Mouse (Mus musculus): ENCODE results near the gene Serinc5. TPM values are rescaled to one million over a fixed set of nuclear protein-coding genes. Genes with fewer than 3 reads are reported as not detected.

Serinc5 gene
- polyA plus RNA-seq, 1 experiment from 2014 or later, result 20.0 TPM

DNA sequence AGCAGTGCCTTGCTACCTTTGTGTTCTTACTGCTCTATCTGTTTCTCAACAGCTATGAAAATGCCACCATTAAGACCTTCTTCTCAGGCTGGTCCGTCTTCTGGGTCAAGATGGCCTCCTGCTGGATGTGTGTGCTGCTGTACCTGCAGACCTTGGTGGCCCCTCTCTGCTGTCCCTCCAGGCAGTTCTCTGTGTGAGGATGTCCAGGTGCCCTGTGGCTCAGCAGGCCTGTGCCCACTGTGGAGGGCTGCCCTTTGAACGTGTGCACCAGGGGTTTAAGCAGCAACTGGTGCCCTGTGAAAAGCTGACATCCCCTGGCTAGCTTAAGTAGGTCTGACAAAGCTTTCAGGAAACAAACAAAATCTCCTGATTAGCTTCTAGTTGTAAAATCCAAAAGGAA, 97.0 kb downstream of the Serinc5 start:
- no peak overlapping the region for H3K27ac ChIP-seq (replicated peaks)
- no peaks in the 10 kb centered on the region for H3K27me3 ChIP-seq
- 69% methylated on average over 2 of the region's 2 CpGs for WGBS
- no peak overlapping the region for H3K4me2 ChIP-seq (replicated peaks)
- no peak for ATAC-seq (ENCODE audit: insufficient number of reproducible peaks, low FRiP score, low TSS enrichment, low read depth)
- H3K9me3 ChIP-seq (replicated peaks), result no peaks in the 10 kb centered on the region
- H3K9ac ChIP-seq, result no peak overlapping the region
- H3K36me3 ChIP-seq, result peaks cover 19% of the 10 kb centered on the region
- no peaks in the 10 kb centered on the region for H3K4me1 ChIP-seq
- H3K4me3 ChIP-seq (replicated peaks), result no peak overlapping the region

DNA sequence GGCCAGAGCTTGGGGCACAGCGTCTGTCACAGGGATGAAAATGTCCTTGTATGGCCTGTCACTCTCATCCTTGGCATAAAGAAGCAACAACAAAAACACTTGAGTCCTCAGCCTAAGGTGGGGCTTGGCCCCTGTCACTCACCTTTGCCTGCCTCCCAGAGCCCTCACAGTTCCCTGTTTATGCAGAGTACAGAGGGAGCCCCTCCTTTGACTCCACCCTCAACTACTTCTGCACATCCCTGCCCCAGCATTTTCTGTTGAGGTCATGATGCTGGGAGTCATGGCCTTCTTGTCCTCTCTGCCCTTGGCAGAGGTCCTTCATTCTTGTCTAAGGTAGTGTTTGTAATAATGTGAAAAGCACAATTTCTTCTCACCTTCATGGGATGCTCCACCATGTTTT, 97.6 kb downstream of the Serinc5 start:
- H3K9me3 ChIP-seq (replicated peaks), result no peaks in the 10 kb centered on the region
- no peak for ATAC-seq (ENCODE audit: insufficient number of reproducible peaks, low FRiP score, low TSS enrichment, low read depth)
- H3K4me2 ChIP-seq (replicated peaks), result no peak overlapping the region
- WGBS, result 59% methylated on average over 1 of the region's 1 CpGs
- H3K4me1 ChIP-seq, result no peaks in the 10 kb centered on the region
- H3K36me3 ChIP-seq, result peaks cover 19% of the 10 kb centered on the region
- no peaks in the 10 kb centered on the region for H3K27me3 ChIP-seq
- H3K4me3 ChIP-seq (replicated peaks), result no peak overlapping the region
- no peak overlapping the region for H3K9ac ChIP-seq
- no peak overlapping the region for H3K27ac ChIP-seq (replicated peaks)

DNA sequence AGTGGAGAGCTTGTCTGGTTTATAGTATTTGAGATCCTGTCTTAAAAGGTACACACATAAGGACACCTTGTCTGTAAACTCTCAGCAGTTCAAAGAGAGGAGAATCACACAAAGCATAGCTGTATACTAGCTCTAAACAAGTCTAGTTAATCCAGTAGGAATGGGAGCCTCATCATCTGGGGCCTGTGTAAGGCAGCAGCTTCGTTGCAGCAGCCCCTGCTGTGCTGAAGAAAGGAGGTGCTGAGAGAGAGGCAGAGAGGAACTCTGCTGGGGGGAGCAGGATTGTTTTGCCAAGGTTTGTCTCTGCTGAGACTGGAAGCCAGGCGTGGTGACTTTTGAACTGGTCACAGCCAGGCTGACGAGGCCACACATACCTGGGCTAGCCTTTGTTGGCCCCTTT, 98.6 kb downstream of the Serinc5 start:
- no peak for ATAC-seq (ENCODE audit: insufficient number of reproducible peaks, low FRiP score, low TSS enrichment, low read depth)
- no peaks in the 10 kb centered on the region for H3K9me3 ChIP-seq (replicated peaks)
- no peak overlapping the region for H3K4me2 ChIP-seq (replicated peaks)
- no peak overlapping the region for H3K27ac ChIP-seq (replicated peaks)
- no peaks in the 10 kb centered on the region for H3K27me3 ChIP-seq
- peaks cover 19% of the 10 kb centered on the region for H3K36me3 ChIP-seq
- no peaks in the 10 kb centered on the region for H3K4me1 ChIP-seq
- 49% methylated on average over 3 of the region's 3 CpGs for WGBS
- H3K9ac ChIP-seq, result no peak overlapping the region
- no peak overlapping the region for H3K4me3 ChIP-seq (replicated peaks)

DNA sequence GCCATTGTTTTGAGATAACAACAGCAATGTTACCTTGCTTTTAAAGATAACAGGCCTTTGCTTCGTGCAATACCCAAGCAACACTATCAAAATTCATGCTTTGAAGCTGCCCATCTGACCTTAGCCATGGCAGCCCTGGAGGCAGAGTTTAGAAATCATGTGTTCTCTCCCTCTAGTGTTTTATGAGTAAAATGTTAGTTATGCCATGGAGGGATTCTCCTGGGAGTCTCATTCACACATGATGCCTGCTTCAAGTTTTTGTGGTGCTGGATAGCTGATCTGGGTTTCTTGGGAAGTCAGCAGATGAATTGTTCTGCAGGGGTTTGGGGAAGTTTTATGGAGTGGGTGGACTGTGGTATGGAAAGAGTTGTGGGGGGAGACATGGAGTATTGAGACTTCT, 99.5 kb downstream of the Serinc5 start:
- 65% methylated on average over 1 of the region's 1 CpGs for WGBS
- no peak for ATAC-seq (ENCODE audit: insufficient number of reproducible peaks, low FRiP score, low TSS enrichment, low read depth)
- no peaks in the 10 kb centered on the region for H3K27me3 ChIP-seq
- H3K4me3 ChIP-seq (replicated peaks), result no peak overlapping the region
- no peak overlapping the region for H3K9ac ChIP-seq
- H3K27ac ChIP-seq (replicated peaks), result no peak overlapping the region
- H3K4me2 ChIP-seq (replicated peaks), result no peak overlapping the region
- H3K36me3 ChIP-seq, result peaks cover 19% of the 10 kb centered on the region
- no peaks in the 10 kb centered on the region for H3K4me1 ChIP-seq
- H3K9me3 ChIP-seq (replicated peaks), result no peaks in the 10 kb centered on the region

DNA sequence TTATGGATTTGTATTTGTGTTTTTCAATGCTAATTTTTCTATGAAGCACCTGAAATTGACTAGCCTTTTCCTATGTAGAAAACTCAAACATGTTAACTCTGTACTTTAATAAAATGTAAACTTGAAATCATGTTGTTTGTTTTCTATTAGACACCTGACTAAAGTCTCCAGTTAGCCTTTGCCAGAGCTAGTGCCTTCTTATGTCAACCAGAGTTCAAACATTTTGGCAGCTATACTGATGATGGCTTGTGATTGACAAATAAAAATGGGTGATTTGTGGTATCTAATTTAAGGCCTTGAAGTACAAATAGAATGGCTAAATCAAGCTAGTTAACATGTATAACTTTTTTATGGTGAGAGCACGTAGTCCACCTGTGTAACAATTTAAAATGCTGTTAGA, 100.9 kb downstream of the Serinc5 start:
- ATAC-seq (ENCODE audit: insufficient number of reproducible peaks, low FRiP score, low TSS enrichment, low read depth), result no peak
- WGBS, result 96% methylated on average over 1 of the region's 1 CpGs
- H3K27me3 ChIP-seq, result no peaks in the 10 kb centered on the region
- H3K9me3 ChIP-seq (replicated peaks), result no peaks in the 10 kb centered on the region
- peaks cover 8% of the 10 kb centered on the region for H3K36me3 ChIP-seq
- H3K4me3 ChIP-seq (replicated peaks), result no peak overlapping the region
- H3K27ac ChIP-seq (replicated peaks), result no peak overlapping the region
- no peak overlapping the region for H3K4me2 ChIP-seq (replicated peaks)
- no peak overlapping the region for H3K9ac ChIP-seq
- H3K4me1 ChIP-seq, result no peaks in the 10 kb centered on the region

DNA sequence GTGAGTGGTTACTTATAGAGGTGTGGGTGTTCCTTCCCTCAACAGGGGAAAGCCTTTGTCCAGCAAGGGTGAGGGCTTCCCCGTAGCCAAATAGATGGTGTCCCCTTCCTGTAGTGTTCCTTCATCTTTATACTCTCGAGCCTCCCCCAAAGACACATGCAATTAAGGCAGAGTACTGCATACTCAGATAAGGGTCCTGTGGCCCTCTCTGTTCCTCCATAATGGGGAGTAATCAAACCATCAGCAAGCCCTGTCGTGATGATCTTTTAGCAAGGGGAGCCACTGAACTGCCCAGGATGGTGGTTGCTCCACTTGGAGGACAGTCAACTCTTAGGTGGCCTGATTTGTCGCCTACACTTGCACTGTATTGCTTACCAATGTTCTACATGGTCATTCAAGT, 101.7 kb downstream of the Serinc5 start:
- peaks cover 8% of the 10 kb centered on the region for H3K36me3 ChIP-seq
- H3K4me2 ChIP-seq (replicated peaks), result no peak overlapping the region
- no peaks in the 10 kb centered on the region for H3K4me1 ChIP-seq
- no peak for ATAC-seq (ENCODE audit: insufficient number of reproducible peaks, low FRiP score, low TSS enrichment, low read depth)
- no peaks in the 10 kb centered on the region for H3K27me3 ChIP-seq
- no peaks in the 10 kb centered on the region for H3K9me3 ChIP-seq (replicated peaks)
- H3K9ac ChIP-seq, result no peak overlapping the region
- no peak overlapping the region for H3K4me3 ChIP-seq (replicated peaks)
- WGBS, result 85% methylated on average over 4 of the region's 4 CpGs
- H3K27ac ChIP-seq (replicated peaks), result no peak overlapping the region

DNA sequence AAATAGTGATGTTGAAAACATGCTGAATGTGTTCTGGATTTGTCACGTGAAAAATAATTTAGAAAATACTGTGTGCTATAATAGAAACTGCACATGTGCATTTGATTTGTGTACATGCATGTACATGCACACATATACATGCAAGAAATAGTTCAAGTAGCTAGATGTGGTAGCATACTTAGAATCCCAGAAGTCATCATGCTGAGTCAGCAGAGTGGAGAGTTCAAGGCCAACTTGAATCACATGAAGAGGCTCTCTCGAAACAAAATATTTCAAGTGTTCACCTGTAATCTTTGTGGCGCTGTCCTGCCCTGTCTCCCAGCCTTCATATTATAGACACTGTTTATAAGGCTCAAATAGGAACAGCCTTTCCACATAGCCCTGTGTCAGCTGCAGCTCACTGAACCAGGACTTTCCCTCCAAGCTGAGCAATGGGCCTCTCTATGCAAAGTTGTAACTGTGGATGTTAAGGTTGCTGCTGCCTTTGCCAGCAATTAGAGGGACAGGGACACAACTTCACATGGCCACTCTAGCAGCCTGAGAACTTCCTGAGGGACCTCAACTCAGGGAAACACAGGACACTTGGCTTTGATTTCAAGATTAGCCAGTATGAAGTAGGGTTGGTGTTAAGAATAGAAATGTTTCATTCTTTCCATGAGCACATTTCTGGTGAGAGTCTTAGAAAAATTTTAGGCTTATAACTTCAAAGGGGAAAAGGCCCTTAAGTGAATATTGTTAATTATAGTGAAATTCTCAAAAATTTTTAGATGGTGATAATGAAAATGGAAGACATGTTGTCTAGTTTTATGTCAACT, 107.2 kb downstream of the Serinc5 start:
- H3K27me3 ChIP-seq, result no peaks in the 10 kb centered on the region
- no peak for ATAC-seq (ENCODE audit: insufficient number of reproducible peaks, low FRiP score, low TSS enrichment, low read depth)
- no peak overlapping the region for H3K27ac ChIP-seq (replicated peaks)
- no peak overlapping the region for H3K9ac ChIP-seq
- H3K36me3 ChIP-seq, result no peaks in the 10 kb centered on the region
- H3K4me1 ChIP-seq, result peaks cover 4% of the 10 kb centered on the region; the same call in 1 of the 2 replicates
- no peak overlapping the region for H3K4me2 ChIP-seq (replicated peaks)
- 89% methylated on average over 3 of the region's 3 CpGs for WGBS
- H3K9me3 ChIP-seq (replicated peaks), result no peaks in the 10 kb centered on the region
- H3K4me3 ChIP-seq (replicated peaks), result no peak overlapping the region

DNA sequence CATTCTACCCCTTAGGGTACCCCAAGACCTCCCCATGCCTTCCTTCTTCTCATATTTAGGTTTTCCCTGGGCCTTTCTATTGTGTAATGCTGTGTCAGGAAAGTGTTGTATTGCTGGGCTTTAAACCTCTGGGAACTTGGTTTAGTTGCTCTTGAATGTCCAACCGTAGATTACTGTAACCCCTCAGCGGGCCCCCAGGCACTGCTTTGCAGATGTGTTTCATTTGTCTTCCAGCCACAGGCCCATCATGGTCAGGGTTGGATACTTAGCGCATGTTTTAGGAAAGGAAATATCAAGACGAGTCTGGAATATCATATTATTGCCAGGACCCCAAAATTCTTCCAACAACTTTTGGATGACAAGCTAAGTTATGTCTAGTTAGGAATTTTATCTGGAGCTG, 110.1 kb downstream of the Serinc5 start:
- no peak for ATAC-seq (ENCODE audit: insufficient number of reproducible peaks, low FRiP score, low TSS enrichment, low read depth)
- 46% methylated on average over 4 of the region's 4 CpGs for WGBS
- H3K36me3 ChIP-seq, result no peaks in the 10 kb centered on the region

DNA sequence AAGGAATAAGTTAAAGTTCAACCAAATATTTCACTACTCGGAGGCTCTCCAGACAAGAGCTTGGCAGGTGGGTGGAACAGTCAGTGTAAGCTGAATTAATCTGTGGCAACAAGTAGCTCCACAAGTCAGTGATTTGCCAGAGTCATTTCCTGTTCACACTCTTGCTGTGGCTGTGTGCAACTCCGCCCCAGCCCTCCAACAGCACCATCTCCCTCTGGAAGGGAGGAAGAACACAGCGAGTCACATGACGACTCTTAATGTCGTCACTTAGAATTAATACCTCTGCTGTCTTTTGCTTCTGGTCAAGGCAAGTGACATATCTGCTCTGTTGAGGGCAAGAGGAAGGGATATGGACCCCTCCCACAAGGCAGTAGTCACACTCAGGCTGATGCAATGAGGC, 111.5 kb downstream of the Serinc5 start:
- no peak overlapping the region for H3K4me3 ChIP-seq (replicated peaks)
- no peak overlapping the region for H3K4me2 ChIP-seq (replicated peaks)
- no peak overlapping the region for H3K27ac ChIP-seq (replicated peaks)
- ATAC-seq (ENCODE audit: insufficient number of reproducible peaks, low FRiP score, low TSS enrichment, low read depth), result no peak
- 75% methylated on average over 5 of the region's 5 CpGs for WGBS
- no peaks in the 10 kb centered on the region for H3K9me3 ChIP-seq (replicated peaks)
- no peaks in the 10 kb centered on the region for H3K36me3 ChIP-seq
- peaks cover 4% of the 10 kb centered on the region; the same call in 1 of the 2 replicates for H3K4me1 ChIP-seq
- H3K9ac ChIP-seq, result no peak overlapping the region
- H3K27me3 ChIP-seq, result no peaks in the 10 kb centered on the region

More for the DNA sequence above, 110.1 kb downstream of the Serinc5 start:
- H3K9ac ChIP-seq, result no peak overlapping the region
- H3K9me3 ChIP-seq (replicated peaks), result no peaks in the 10 kb centered on the region
- no peak overlapping the region for H3K4me2 ChIP-seq (replicated peaks)
- peak overlapping the region; percentile 6; the same call in 1 of the 2 replicates for H3K27ac ChIP-seq (replicated peaks)
- H3K4me1 ChIP-seq, result peaks cover 4% of the 10 kb centered on the region; the same call in 1 of the 2 replicates
- H3K27me3 ChIP-seq, result no peaks in the 10 kb centered on the region
- H3K4me3 ChIP-seq (replicated peaks), result no peak overlapping the region

DNA sequence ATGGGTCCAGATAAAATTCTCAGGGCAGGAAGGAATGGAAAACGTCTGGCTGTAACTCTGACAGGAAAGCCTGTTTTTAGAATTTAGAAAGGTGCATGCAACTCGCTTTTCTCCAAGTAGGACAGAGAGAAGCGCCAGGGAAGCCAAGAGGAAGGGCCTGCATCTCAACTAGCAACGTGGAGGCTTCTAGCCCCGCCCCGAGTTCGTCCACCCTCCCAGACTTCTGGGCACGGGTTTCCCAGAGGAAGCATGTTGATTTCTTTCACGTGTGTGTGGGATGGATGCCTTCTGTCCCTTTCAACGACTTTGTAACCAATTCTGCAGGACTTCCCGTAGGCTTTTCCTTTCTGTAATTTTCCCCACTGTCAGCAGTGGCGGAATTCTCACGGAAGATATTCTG, 118.9 kb downstream of the Serinc5 start:
- Histone ChIP-seq H3K4me2 (replicated peaks) (no peak overlapping the region), H3K27ac (replicated peaks) (no peak overlapping the region), H3K27me3 (no peaks in the 10 kb centered on the region), H3K9me3 (replicated peaks) (no peaks in the 10 kb centered on the region), H3K36me3 (no peaks in the 10 kb centered on the region), H3K4me1 (peaks cover 16% of the 10 kb centered on the region; the same call in 1 of the 2 replicates), H3K9ac (no peak overlapping the region), H3K4me3 (replicated peaks) (no peak overlapping the region)
- WGBS, result 40% methylated on average over 13 of the region's 13 CpGs
- ATAC-seq (ENCODE audit: insufficient number of reproducible peaks, low FRiP score, low TSS enrichment, low read depth), result no peak

DNA sequence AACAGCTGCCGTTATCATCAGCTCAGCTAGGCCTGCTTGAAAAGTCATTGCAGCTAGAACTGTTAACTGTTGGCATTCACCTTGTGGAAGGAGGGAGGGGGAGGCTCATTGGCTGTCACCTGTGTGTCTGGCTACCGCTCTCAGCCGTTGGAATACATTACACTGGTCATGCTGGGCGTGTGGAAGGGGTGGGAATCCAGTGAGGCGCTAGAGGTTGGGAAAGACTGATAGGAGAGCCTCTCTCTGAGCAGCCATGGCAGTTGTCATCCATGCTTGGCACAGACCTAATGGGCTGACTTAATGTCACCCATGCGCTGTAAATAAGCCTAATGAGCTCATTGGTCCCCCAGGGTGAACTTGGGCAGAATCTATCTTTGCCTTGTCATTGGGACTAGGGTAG, 120.9 kb downstream of the Serinc5 start:
- 86% methylated on average over 6 of the region's 6 CpGs for WGBS
- Histone ChIP-seq H3K9me3 (replicated peaks) (no peaks in the 10 kb centered on the region), H3K36me3 (no peaks in the 10 kb centered on the region), H3K27me3 (no peaks in the 10 kb centered on the region), H3K4me2 (replicated peaks) (no peak overlapping the region), H3K4me1 (peaks cover 16% of the 10 kb centered on the region; the same call in 1 of the 2 replicates), H3K9ac (no peak overlapping the region), H3K4me3 (replicated peaks) (no peak overlapping the region), H3K27ac (replicated peaks) (no peak overlapping the region)
- ATAC-seq (ENCODE audit: insufficient number of reproducible peaks, low FRiP score, low TSS enrichment, low read depth), result peak; percentile 20; the same call in 1 of the 2 replicates

DNA sequence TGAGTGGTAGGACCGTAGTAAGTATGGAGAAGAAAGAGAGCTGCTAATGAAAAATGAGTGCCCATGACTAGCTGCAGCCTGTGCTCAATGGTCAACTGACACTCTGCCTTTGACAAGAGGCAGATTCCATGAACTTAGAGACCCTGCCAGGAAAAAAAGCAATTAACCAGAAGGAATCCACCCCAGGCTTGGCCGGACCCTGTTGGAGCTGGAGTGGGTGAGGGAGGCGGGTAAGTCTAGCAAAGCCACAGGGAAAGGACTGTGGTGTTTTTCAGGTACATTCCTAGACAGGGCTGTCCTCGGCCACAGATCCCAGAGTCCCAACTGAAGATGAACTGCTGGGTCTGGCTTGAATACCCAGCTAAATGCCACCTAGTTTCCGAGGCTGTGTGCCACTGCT, 121.9 kb downstream of the Serinc5 start:
- H3K4me3 ChIP-seq (replicated peaks), result no peak overlapping the region
- peaks cover 16% of the 10 kb centered on the region; the same call in 1 of the 2 replicates for H3K4me1 ChIP-seq
- no peak overlapping the region for H3K4me2 ChIP-seq (replicated peaks)
- H3K9me3 ChIP-seq (replicated peaks), result no peaks in the 10 kb centered on the region
- 78% methylated on average over 5 of the region's 5 CpGs for WGBS
- H3K27me3 ChIP-seq, result no peaks in the 10 kb centered on the region
- no peak overlapping the region for H3K27ac ChIP-seq (replicated peaks)
- ATAC-seq (ENCODE audit: insufficient number of reproducible peaks, low FRiP score, low TSS enrichment, low read depth), result no peak
- no peak overlapping the region for H3K9ac ChIP-seq
- no peaks in the 10 kb centered on the region for H3K36me3 ChIP-seq

All from embryonic facial prominence, embryonic 15.5 days (tissue).